Mouse (Mus musculus): ENCODE measurements around the gene Arhgap25. TPM values are rescaled to one million over a fixed set of nuclear protein-coding genes. Genes with fewer than 3 reads are reported as not detected.
A peak's percentile ranks its signal among the peaks of the same experiment; 100 is the strongest.

Arhgap25 gene
- polyA plus RNA-seq, 1 experiment from 2014 or later: 2.1 TPM

DNA sequence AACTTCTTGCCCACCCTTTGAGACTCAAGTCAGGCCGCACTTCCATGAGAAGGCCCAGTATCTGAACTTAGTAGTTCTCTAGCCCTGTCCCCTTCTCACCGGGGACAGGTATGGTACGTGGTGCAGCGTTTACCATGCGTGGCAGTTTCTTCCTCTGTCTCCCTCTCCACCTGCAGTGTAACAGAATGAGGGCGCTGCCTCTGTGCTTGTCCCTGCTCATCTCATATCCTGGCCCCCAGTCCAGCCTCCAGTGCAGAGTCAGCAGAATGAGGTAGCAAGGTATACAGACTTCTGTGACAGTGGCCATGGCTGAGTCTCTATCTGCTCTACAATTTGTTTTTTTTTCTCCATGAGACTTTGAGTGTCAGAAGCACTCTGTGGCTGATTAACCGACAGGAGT lies 32.4 kb downstream of the Arhgap25 start:
- H3K36me3 ChIP-seq (ENCODE audit: control insufficient read depth, insufficient read depth): no peaks in the 10 kb centered on the region
- ATAC-seq: no peak
- WGBS: 83% methylated on average over 7 of the region's 7 CpGs
- no peaks in the 10 kb centered on the region for H3K4me1 ChIP-seq (replicated peaks; ENCODE audit: control insufficient read depth, insufficient read depth, low read length)
- no peak overlapping the region for H3K4me2 ChIP-seq (replicated peaks; ENCODE audit: low read depth)
- H3K27ac ChIP-seq (ENCODE audit: low read depth, low read length): no peak overlapping the region
- no peaks in the 10 kb centered on the region for H3K9me3 ChIP-seq (ENCODE audit: control insufficient read depth)
- no peak overlapping the region for H3K9ac ChIP-seq (ENCODE audit: low read depth, low read length)
- H3K27me3 ChIP-seq (replicated peaks; ENCODE audit: control insufficient read depth, insufficient read depth, low read length): no peaks in the 10 kb centered on the region
- H3K4me3 ChIP-seq (ENCODE audit: low read depth, low read length): no peak overlapping the region
- no peak for TF ChIP-seq CTCF (IDR thresholded peaks at IDR 0.05; ENCODE audit: low read depth)

GRCm38 (mm10) chr6:87499791-87500190 lies 33.3 kb downstream of the Arhgap25 start:
- H3K36me3 ChIP-seq (ENCODE audit: control insufficient read depth, insufficient read depth): no peaks in the 10 kb centered on the region
- WGBS: 47% methylated on average over 6 of the region's 6 CpGs
- TF ChIP-seq CTCF (IDR thresholded peaks at IDR 0.05; ENCODE audit: low read depth): no peak
- no peak overlapping the region for H3K9ac ChIP-seq (ENCODE audit: low read depth, low read length)
- H3K4me1 ChIP-seq (replicated peaks; ENCODE audit: control insufficient read depth, insufficient read depth, low read length): no peaks in the 10 kb centered on the region
- H3K27ac ChIP-seq (ENCODE audit: low read depth, low read length): no peak overlapping the region
- no peak overlapping the region for H3K4me2 ChIP-seq (replicated peaks; ENCODE audit: low read depth)
- no peak for ATAC-seq
- no peaks in the 10 kb centered on the region for H3K9me3 ChIP-seq (ENCODE audit: control insufficient read depth)
- no peak overlapping the region for H3K4me3 ChIP-seq (ENCODE audit: low read depth, low read length)
- no peaks in the 10 kb centered on the region for H3K27me3 ChIP-seq (replicated peaks; ENCODE audit: control insufficient read depth, insufficient read depth, low read length)

DNA sequence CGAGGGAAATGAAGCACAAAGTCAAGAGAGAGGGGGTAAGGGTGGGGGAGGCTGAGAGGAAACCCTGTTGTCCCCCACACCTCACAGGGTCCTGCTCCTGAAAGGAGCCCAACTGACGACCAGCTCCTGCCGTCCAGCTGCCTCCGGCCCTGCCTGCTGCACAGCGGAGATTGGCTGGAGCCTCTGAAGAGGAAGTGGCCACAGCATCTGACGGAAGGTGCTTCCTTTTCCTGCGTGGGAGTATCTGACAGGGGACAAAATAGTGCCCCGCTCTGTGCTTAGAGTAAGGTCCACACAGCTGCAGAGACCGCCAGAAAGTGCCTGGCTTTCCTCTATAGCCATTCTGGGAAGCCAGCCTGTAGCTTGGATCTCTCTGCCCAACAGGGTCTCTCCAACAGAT lies 36.9 kb downstream of the Arhgap25 start:
- H3K4me1 ChIP-seq (replicated peaks; ENCODE audit: control insufficient read depth, insufficient read depth, low read length): no peaks in the 10 kb centered on the region
- TF ChIP-seq CTCF (IDR thresholded peaks at IDR 0.05; ENCODE audit: low read depth): no peak
- H3K27me3 ChIP-seq (replicated peaks; ENCODE audit: control insufficient read depth, insufficient read depth, low read length): no peaks in the 10 kb centered on the region
- WGBS: 69% methylated on average over 9 of the region's 9 CpGs
- no peak overlapping the region for H3K4me2 ChIP-seq (replicated peaks; ENCODE audit: low read depth)
- H3K9ac ChIP-seq (ENCODE audit: low read depth, low read length): no peak overlapping the region
- no peaks in the 10 kb centered on the region for H3K36me3 ChIP-seq (ENCODE audit: control insufficient read depth, insufficient read depth)
- ATAC-seq: no peak
- peak overlapping the region; percentile 8; the same call in 1 of the 2 replicates for H3K4me3 ChIP-seq (ENCODE audit: low read depth, low read length)
- H3K27ac ChIP-seq (ENCODE audit: low read depth, low read length): no peak overlapping the region
- no peaks in the 10 kb centered on the region for H3K9me3 ChIP-seq (ENCODE audit: control insufficient read depth)

GRCm38 (mm10) chr6:87494339-87494738 lies 38.7 kb downstream of the Arhgap25 start:
- H3K4me2 ChIP-seq (replicated peaks; ENCODE audit: low read depth): peak overlapping the region; percentile 37; the same call in 1 of the 2 replicates
- H3K27me3 ChIP-seq (replicated peaks; ENCODE audit: control insufficient read depth, insufficient read depth, low read length): no peaks in the 10 kb centered on the region
- no peak for ATAC-seq
- no peak overlapping the region for H3K27ac ChIP-seq (ENCODE audit: low read depth, low read length)
- H3K9me3 ChIP-seq (ENCODE audit: control insufficient read depth): no peaks in the 10 kb centered on the region
- TF ChIP-seq CTCF (IDR thresholded peaks at IDR 0.05; ENCODE audit: low read depth): no peak
- H3K4me1 ChIP-seq (replicated peaks; ENCODE audit: control insufficient read depth, insufficient read depth, low read length): no peaks in the 10 kb centered on the region
- H3K9ac ChIP-seq (ENCODE audit: low read depth, low read length): no peak overlapping the region
- H3K4me3 ChIP-seq (ENCODE audit: low read depth, low read length): no peak overlapping the region
- 59% methylated on average over 9 of the region's 9 CpGs for WGBS
- no peaks in the 10 kb centered on the region for H3K36me3 ChIP-seq (ENCODE audit: control insufficient read depth, insufficient read depth)

DNA sequence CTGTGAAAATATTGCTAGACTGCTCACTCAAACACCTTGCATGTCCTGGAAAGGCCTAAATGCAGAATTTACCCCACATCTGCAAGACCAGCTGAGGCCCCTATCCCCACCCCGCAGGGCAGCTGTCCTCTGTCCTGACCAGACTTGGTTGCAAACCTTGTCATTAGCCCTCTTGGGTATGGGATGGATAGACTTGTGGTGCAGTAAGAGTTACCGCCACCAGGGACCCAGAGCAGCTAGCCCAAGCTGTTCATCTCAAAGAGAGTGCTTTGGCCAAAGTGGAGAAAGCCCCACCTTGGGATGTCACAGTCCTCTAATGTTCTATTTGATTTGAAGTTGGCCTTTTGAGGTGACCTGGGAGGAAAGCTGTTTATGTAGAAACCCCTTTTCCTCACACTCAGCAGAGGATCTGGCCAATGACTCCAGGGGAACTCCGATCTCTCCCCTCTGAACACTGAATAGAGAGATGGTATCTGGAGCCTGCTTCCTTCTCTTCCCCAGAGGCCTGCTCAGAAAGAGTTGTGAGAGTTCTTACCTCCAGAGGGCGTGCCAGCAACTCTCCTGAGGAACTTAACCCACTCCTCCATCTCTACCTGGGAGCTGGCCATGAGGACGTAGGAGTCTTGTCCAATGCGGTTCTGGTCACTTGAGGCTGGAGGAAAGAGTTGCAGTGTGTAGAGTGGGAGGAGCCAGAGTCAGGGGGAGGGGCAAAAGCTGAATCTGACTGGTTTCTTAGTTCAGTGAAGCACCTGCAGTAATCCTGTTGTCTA lies 45.2 kb downstream of the Arhgap25 start:
- Histone ChIP-seq H3K27ac (ENCODE audit: low read depth, low read length) (no peak overlapping the region), H3K9me3 (ENCODE audit: control insufficient read depth) (no peaks in the 10 kb centered on the region), H3K27me3 (replicated peaks; ENCODE audit: control insufficient read depth, insufficient read depth, low read length) (no peaks in the 10 kb centered on the region), H3K36me3 (ENCODE audit: control insufficient read depth, insufficient read depth) (no peaks in the 10 kb centered on the region), H3K4me2 (replicated peaks; ENCODE audit: low read depth) (no peak overlapping the region), H3K9ac (ENCODE audit: low read depth, low read length) (no peak overlapping the region), H3K4me1 (replicated peaks; ENCODE audit: control insufficient read depth, insufficient read depth, low read length) (no peaks in the 10 kb centered on the region), H3K4me3 (ENCODE audit: low read depth, low read length) (no peak overlapping the region)
- TF ChIP-seq CTCF (IDR thresholded peaks at IDR 0.05; ENCODE audit: low read depth): peak; percentile 41
- ATAC-seq: no peak
- 62% methylated on average over 6 of the region's 6 CpGs for WGBS

DNA sequence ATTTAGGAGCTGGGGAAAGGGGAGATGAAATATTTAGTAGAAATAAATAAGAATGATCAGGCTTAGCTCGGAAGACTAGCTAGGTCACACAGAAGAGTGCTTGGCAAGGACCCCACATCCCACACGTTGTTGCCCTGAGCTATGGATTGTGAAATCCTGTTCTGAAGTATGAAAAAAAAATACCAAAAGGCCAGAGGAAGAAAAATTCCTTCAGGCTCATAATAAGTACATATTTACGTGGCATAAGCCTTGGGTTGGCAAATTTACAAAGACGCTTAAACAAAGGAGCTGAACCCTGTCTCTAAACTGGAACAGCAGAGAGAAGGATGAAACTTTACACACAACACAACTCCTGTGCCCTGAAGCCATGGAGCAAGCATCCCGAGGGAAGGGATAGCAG lies 48.3 kb downstream of the Arhgap25 start:
- no peaks in the 10 kb centered on the region for H3K9me3 ChIP-seq (ENCODE audit: control insufficient read depth)
- no peaks in the 10 kb centered on the region for H3K36me3 ChIP-seq (ENCODE audit: control insufficient read depth, insufficient read depth)
- ATAC-seq: no peak
- H3K4me2 ChIP-seq (replicated peaks; ENCODE audit: low read depth): no peak overlapping the region
- 70% methylated on average over 5 of the region's 5 CpGs for WGBS
- no peak overlapping the region for H3K27ac ChIP-seq (ENCODE audit: low read depth, low read length)
- H3K27me3 ChIP-seq (replicated peaks; ENCODE audit: control insufficient read depth, insufficient read depth, low read length): no peaks in the 10 kb centered on the region
- no peak for TF ChIP-seq CTCF (IDR thresholded peaks at IDR 0.05; ENCODE audit: low read depth)
- no peak overlapping the region for H3K4me3 ChIP-seq (ENCODE audit: low read depth, low read length)
- H3K9ac ChIP-seq (ENCODE audit: low read depth, low read length): no peak overlapping the region
- no peaks in the 10 kb centered on the region for H3K4me1 ChIP-seq (replicated peaks; ENCODE audit: control insufficient read depth, insufficient read depth, low read length)
